Mouse (Mus musculus) liver, embryonic 14.5 days (tissue): ENCODE results near the gene Kcnj14. TPM values are rescaled to one million over a fixed set of nuclear protein-coding genes. Genes with fewer than 3 reads are reported as not detected.

Experiments used
- ATAC-seq: fragments of 200-750 bp; cut with Nextera tagmentation; 2 replicates; pipeline ENCODE4 v1.8.0; 2017; ENCODE audit warnings: moderate number of reproducible peaks, mild to moderate bottlenecking, moderate library complexity; ENCODE audit not compliant: insufficient read depth
- DNase-seq, 3 experiments: peaks; one replicate each; pipeline ENCODE4 v3.0.0-alpha.2; 2012 to 2013; ENCODE audit warnings: low read depth in 3 of 3, low spot score in 3 of 3
- H3K27ac ChIP-seq: fragments of 300-500 bp; sonication (generic); 2 replicates; pipeline ENCODE4 v1.5.1; 2014; ENCODE audit warnings: moderate library complexity, mild to moderate bottlenecking, control low read depth, inconsistent platforms
- H3K27me3 ChIP-seq: fragments of 300-500 bp; sonication (generic); 2 replicates; pipeline ENCODE4 v1.6.1; 2014; ENCODE audit warnings: mild to moderate bottlenecking, low read length, moderate library complexity; ENCODE audit not compliant: control insufficient read depth, insufficient read depth
- H3K36me3 ChIP-seq: fragments of 300-500 bp; sonication (generic); replicated peaks from 2 replicates; pipeline ENCODE4 v1.6.1; 2014; ENCODE audit warnings: low read depth; ENCODE audit not compliant: control insufficient read depth, insufficient read depth
- H3K4me1 ChIP-seq, 2 experiments: fragments of 200-500 bp in 1 of 2; fragments of 300-500 bp in 1 of 2; sonication (generic) in 1 of 2; replicated peaks; 2 replicates each; pipeline ENCODE4 v1.6.1; 2012 to 2014; ENCODE audit warnings: antibody characterized with exemption in 1 of 2, inconsistent platforms in 1 of 2, low read length in 1 of 2; ENCODE audit not compliant: control insufficient read depth in 2 of 2, insufficient read depth in 2 of 2
- H3K4me2 ChIP-seq: fragments of 300-500 bp; sonication (generic); 2 replicates; pipeline ENCODE4 v1.6.1; 2014; ENCODE audit warnings: low read depth, mild to moderate bottlenecking, control low read depth, moderate library complexity
- H3K4me3 ChIP-seq, 2 experiments: fragments of 200-500 bp in 1 of 2; fragments of 300-500 bp in 1 of 2; sonication (generic) in 1 of 2; 2 replicates each; pipeline ENCODE4 v1.5.1; 2012 to 2014; ENCODE audit warnings: low read depth in 2 of 2, low read length in 2 of 2, mild to moderate bottlenecking in 2 of 2, control low read depth in 1 of 2, inconsistent platforms in 1 of 2, moderate library complexity in 1 of 2; ENCODE audit not compliant: insufficient read depth in 1 of 2
- H3K9ac ChIP-seq: fragments of 300-500 bp; sonication (generic); replicated peaks from 2 replicates; pipeline ENCODE4 v1.6.1; 2014; ENCODE audit warnings: mild to moderate bottlenecking, control low read depth, moderate library complexity
- H3K9me3 ChIP-seq: fragments of 300-500 bp; sonication (generic); 2 replicates; pipeline ENCODE4 v1.6.1; 2016; ENCODE audit warnings: low read length, mixed read lengths; ENCODE audit not compliant: control insufficient read depth
- CTCF ChIP-seq: IDR thresholded peaks from 2 replicates; pipeline ENCODE4 v1.5.1; 2016; ENCODE audit warnings: antibody characterized with exemption, low read depth, control low read depth
- EP300 ChIP-seq: IDR thresholded peaks from 2 replicates; pipeline ENCODE4 v1.6.1; 2016; ENCODE audit warnings: antibody characterized with exemption, low read depth
- WGBS: fragments of 180-500 bp; shearing (Covaris S2); extraction: QIAGEN DNeasy Blood & Tissue Kit; methylation state at CpG from one replicate; pipeline ENCODE4 v1.1.7; 2014; ENCODE audit not compliant: insufficient replicate concordance; 5-methylcytosine and 5-hydroxymethylcytosine counted together
- polyA plus RNA-seq, 2 experiments: library from polyadenylated mRNA; depleted of rRNA in 1 of 2; stranded (reverse) in 1 of 2; unstranded in 1 of 2; fragments of >200 nt; fragmentation: Nextera tagmentation in 1 of 2; extraction: Ambion mirVana in 1 of 2; gene quantifications; 2 replicates each; pipeline versions ENCODE4 v1.2.1 to v1.2.3; 2012 to 2014

Kcnj14 gene
- polyA plus RNA-seq, 2 experiments, result 0.06 TPM

DNA sequence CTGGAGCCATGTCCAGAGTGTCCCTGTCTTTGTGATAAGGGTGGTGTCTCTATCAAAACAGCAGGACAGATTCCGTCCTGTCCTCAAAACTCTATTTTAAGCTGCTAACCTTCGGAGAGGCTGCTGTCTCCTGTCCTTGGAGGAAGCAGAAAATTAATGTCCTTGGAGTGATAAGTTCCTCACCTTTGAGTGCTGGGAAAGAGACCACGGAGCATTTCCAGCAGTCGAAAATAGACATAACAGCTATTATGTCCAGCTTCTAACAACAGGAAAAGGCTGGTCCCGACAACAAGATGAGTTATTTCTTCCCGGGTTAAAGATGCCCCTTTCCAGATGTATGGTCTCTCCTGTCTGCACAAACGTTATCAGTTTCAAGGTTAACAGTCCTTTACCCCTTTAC, 49.3 kb downstream of the Kcnj14 start:
- H3K9me3 ChIP-seq, result no peaks in the 10 kb centered on the region
- no peak overlapping the region for H3K27ac ChIP-seq
- no peak overlapping the region for H3K9ac ChIP-seq
- TF ChIP-seq CTCF (no peak), EP300 (no peak)
- H3K4me1 ChIP-seq, result no peaks in the 10 kb centered on the region
- no peak for DNase-seq
- 48% methylated on average over 7 of the region's 7 CpGs for WGBS
- no peak overlapping the region for H3K4me3 ChIP-seq
- no peaks in the 10 kb centered on the region; the same call in none of the 2 replicates for H3K27me3 ChIP-seq
- ATAC-seq, result no peak
- H3K4me2 ChIP-seq, result no peak overlapping the region
- H3K36me3 ChIP-seq, result no peaks in the 10 kb centered on the region

DNA sequence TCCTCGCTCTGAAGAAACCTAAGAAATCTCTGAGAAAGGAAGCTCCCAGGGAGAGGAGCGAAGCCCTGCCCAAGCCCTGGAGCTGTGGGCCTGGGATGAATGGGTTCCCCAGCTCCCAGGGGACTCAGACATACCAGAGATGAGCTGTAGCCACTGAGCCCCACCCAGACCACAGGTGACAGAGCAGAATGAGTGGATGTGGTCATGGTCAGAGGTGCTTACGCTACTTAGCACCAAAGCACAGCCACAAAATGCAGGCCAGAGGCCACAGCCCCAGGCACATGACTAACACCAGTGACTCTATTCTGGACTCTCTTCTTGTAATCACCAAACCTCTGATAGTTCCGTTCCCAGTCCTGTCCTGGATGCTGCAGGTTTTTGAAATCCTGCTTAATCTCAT, 53.5 kb downstream of the Kcnj14 start:
- ATAC-seq, result no peak
- 49% methylated on average over 4 of the region's 4 CpGs for WGBS
- no peak overlapping the region for H3K27ac ChIP-seq
- H3K27me3 ChIP-seq, result no peaks in the 10 kb centered on the region; the same call in 1 of the 2 replicates
- H3K36me3 ChIP-seq, result no peaks in the 10 kb centered on the region
- H3K4me1 ChIP-seq, result no peaks in the 10 kb centered on the region
- H3K9ac ChIP-seq, result no peak overlapping the region
- no peaks in the 10 kb centered on the region for H3K9me3 ChIP-seq
- TF ChIP-seq EP300 (no peak), CTCF (no peak)
- H3K4me2 ChIP-seq, result no peak overlapping the region
- DNase-seq, result no peak
- no peak overlapping the region for H3K4me3 ChIP-seq

DNA sequence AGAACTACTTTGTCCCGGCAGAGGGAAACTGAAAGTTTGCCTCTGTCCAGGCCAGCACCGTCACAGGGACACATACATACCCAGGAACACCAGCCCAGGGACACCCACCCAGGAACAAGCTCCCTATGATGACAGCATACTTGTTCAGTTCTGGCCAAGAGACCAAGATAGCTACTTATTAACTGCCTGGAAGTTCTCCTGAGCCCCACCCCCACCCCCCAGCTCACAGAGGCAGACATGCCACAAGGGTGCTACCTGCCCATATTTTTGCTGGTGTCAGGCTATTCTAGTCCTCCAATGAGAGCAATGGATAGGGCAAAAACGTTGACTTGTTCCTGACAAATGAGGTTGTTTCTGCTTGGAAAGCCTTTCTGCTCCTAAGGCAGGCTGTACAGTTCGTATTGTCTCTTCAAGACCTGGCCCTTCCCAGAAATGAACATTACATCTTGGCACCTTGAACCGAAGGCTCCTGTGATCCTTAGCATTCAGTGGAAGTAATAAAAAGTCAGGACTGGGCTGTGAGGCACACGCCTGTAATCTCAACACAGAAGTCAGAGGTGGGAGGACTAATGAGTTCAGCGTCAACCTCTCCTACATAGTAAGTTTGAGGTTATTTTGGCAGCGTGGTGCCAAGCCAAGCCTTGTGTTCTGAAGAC, 54.0 kb downstream of the Kcnj14 start:
- ATAC-seq (no peak), DNase-seq (no peak)
- 48% methylated on average over 8 of the region's 8 CpGs for WGBS
- Histone ChIP-seq H3K9me3 (no peaks in the 10 kb centered on the region), H3K4me3 (no peak overlapping the region), H3K4me1 (no peaks in the 10 kb centered on the region), H3K9ac (no peak overlapping the region), H3K36me3 (no peaks in the 10 kb centered on the region), H3K27ac (no peak overlapping the region), H3K27me3 (no peaks in the 10 kb centered on the region; the same call in 1 of the 2 replicates), H3K4me2 (no peak overlapping the region)
- TF ChIP-seq EP300 (no peak), CTCF (no peak)

DNA sequence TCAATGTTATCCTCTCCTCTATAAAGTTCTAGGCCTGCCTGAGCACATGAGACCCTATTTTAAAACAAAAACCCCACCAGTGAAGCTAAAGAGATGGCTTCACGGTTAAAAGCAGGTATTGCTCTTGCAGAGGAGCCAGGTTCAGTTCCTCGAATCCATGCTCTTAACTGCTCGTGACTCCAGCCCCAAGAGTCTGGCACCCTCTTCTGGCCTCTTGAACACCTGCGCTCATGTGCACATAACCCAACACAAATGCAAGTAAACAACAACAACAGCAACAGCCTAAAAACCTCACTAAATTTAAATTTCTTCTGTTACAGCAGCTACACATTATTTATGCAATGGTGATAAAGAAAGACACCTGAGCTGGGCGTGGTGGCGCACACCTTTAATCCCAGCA, 57.1 kb downstream of the Kcnj14 start:
- Histone ChIP-seq H3K4me3 (no peak overlapping the region), H3K36me3 (no peaks in the 10 kb centered on the region), H3K4me2 (no peak overlapping the region), H3K4me1 (no peaks in the 10 kb centered on the region), H3K9ac (no peak overlapping the region), H3K27ac (no peak overlapping the region), H3K9me3 (no peaks in the 10 kb centered on the region), H3K27me3 (no peaks in the 10 kb centered on the region)
- ATAC-seq (no peak), DNase-seq (no peak)
- TF ChIP-seq EP300 (no peak), CTCF (peak; percentile 22; the same call in 1 of the 2 replicates)
- 69% methylated on average over 6 of the region's 6 CpGs for WGBS

DNA sequence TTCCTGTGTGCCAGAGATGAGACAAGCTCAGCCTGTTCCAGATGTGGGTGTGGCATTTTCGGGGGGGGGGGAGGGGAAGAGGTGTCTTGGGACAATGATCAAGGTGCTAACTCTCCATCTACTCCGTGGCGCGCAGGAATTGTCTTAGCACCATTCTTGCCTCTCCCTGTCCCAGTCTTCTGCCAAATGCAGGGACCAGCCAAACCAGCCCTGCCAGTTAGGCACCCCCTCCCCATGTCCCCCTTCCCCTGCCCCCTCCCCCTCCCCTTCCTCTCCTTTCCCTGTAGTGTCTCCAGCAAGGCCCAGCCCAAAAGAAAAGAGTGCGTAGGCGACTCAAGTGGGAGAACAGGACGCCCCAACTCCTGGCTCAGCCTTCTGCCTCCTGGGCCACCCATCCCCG, 57.8 kb downstream of the Kcnj14 start:
- Histone ChIP-seq H3K36me3 (no peaks in the 10 kb centered on the region), H3K27me3 (no peaks in the 10 kb centered on the region), H3K4me3 (no peak overlapping the region), H3K4me1 (no peaks in the 10 kb centered on the region), H3K9ac (no peak overlapping the region), H3K4me2 (no peak overlapping the region), H3K27ac (no peak overlapping the region), H3K9me3 (no peaks in the 10 kb centered on the region)
- DNase-seq (no peak), ATAC-seq (no peak)
- TF ChIP-seq CTCF, result no peak
- no peak for TF ChIP-seq EP300
- WGBS, result 37% methylated on average over 8 of the region's 8 CpGs

Other genes with a start within 250 kb of the Kcnj14 start
- not detected in 2 replicates for gene Fgf21, start 209.3 kb downstream of the Kcnj14 start, polyA plus RNA-seq (2012; rRNA removed)
- gene Fgf21, start 209.3 kb downstream of the Kcnj14 start, polyA plus RNA-seq (2014; fragmentation: Nextera tagmentation; extraction: Ambion mirVana), result not detected in 2 replicates
- gene Fut1, start 207.5 kb downstream of the Kcnj14 start, polyA plus RNA-seq (2012; rRNA removed), result not detected in 2 replicates
- gene Fut1, start 207.5 kb downstream of the Kcnj14 start, polyA plus RNA-seq (2014; fragmentation: Nextera tagmentation; extraction: Ambion mirVana), result not detected in 2 replicates
- gene Izumo1, start 203.0 kb downstream of the Kcnj14 start, polyA plus RNA-seq (2012; rRNA removed), result 0.10 and 0.15 TPM in 2 replicates
- 0.09 TPM in 1 of 2 replicates, not detected in the other for gene Izumo1, start 203.0 kb downstream of the Kcnj14 start, polyA plus RNA-seq (2014; fragmentation: Nextera tagmentation; extraction: Ambion mirVana)
- gene Rasip1, start 197.3 kb downstream of the Kcnj14 start, polyA plus RNA-seq (2012; rRNA removed), result 2.2 and 2.6 TPM in 2 replicates
- 1.3 and 2.6 TPM in 2 replicates for gene Rasip1, start 197.3 kb downstream of the Kcnj14 start, polyA plus RNA-seq (2014; fragmentation: Nextera tagmentation; extraction: Ambion mirVana)
- 0.25 and 0.56 TPM in 2 replicates for gene Mamstr, start 184.8 kb downstream of the Kcnj14 start, polyA plus RNA-seq (2012; rRNA removed)
- 0.18 TPM in 1 of 2 replicates, not detected in the other for gene Mamstr, start 184.8 kb downstream of the Kcnj14 start, polyA plus RNA-seq (2014; fragmentation: Nextera tagmentation; extraction: Ambion mirVana)
- gene Fut2, start 158.4 kb downstream of the Kcnj14 start, polyA plus RNA-seq (2012; rRNA removed), result 0.17 TPM in 1 of 2 replicates, not detected in the other
- not detected in 2 replicates for gene Fut2, start 158.4 kb downstream of the Kcnj14 start, polyA plus RNA-seq (2014; fragmentation: Nextera tagmentation; extraction: Ambion mirVana)
- 0.04 TPM in 1 of 2 replicates, not detected in the other for gene Ntn5, start 140.8 kb downstream of the Kcnj14 start, polyA plus RNA-seq (2012; rRNA removed)
- not detected in 2 replicates for gene Ntn5, start 140.8 kb downstream of the Kcnj14 start, polyA plus RNA-seq (2014; fragmentation: Nextera tagmentation; extraction: Ambion mirVana)
- 0.02 and 0.03 TPM in 2 replicates for gene Sec1, start 130.4 kb downstream of the Kcnj14 start, polyA plus RNA-seq (2012; rRNA removed)
- not detected in 2 replicates for gene Sec1, start 130.4 kb downstream of the Kcnj14 start, polyA plus RNA-seq (2014; fragmentation: Nextera tagmentation; extraction: Ambion mirVana)
- gene Car11, start 124.9 kb downstream of the Kcnj14 start, polyA plus RNA-seq (2012; rRNA removed), result 0.23 and 0.58 TPM in 2 replicates
- 0.42 and 0.44 TPM in 2 replicates for gene Car11, start 124.9 kb downstream of the Kcnj14 start, polyA plus RNA-seq (2014; fragmentation: Nextera tagmentation; extraction: Ambion mirVana)
- gene Dbp, start 119.7 kb downstream of the Kcnj14 start, polyA plus RNA-seq (2012; rRNA removed), result 0.69 and 0.80 TPM in 2 replicates
- 0.51 and 0.54 TPM in 2 replicates for gene Dbp, start 119.7 kb downstream of the Kcnj14 start, polyA plus RNA-seq (2014; fragmentation: Nextera tagmentation; extraction: Ambion mirVana)
- gene Rpl18, start 109.3 kb downstream of the Kcnj14 start, polyA plus RNA-seq (2012; rRNA removed), result 499 and 605 TPM in 2 replicates
- gene Rpl18, start 109.3 kb downstream of the Kcnj14 start, polyA plus RNA-seq (2014; fragmentation: Nextera tagmentation; extraction: Ambion mirVana), result 832 and 846 TPM in 2 replicates
- 7.6 and 9.1 TPM in 2 replicates for gene Sphk2, start 106.8 kb downstream of the Kcnj14 start, polyA plus RNA-seq (2012; rRNA removed)
- 5.8 and 9.0 TPM in 2 replicates for gene Sphk2, start 106.8 kb downstream of the Kcnj14 start, polyA plus RNA-seq (2014; fragmentation: Nextera tagmentation; extraction: Ambion mirVana)
- 0.31 and 0.32 TPM in 2 replicates for gene Fam83e, start 103.6 kb downstream of the Kcnj14 start, polyA plus RNA-seq (2012; rRNA removed)
- 0.14 and 0.32 TPM in 2 replicates for gene Fam83e, start 103.6 kb downstream of the Kcnj14 start, polyA plus RNA-seq (2014; fragmentation: Nextera tagmentation; extraction: Ambion mirVana)
- not detected in 2 replicates for gene Spaca4, start 99.0 kb downstream of the Kcnj14 start, polyA plus RNA-seq (2012; rRNA removed)
- gene Spaca4, start 99.0 kb downstream of the Kcnj14 start, polyA plus RNA-seq (2014; fragmentation: Nextera tagmentation; extraction: Ambion mirVana), result not detected in 2 replicates
- 0.18 and 0.48 TPM in 2 replicates for gene Lmtk3, start 41.0 kb downstream of the Kcnj14 start, polyA plus RNA-seq (2012; rRNA removed)
- gene Lmtk3, start 41.0 kb downstream of the Kcnj14 start, polyA plus RNA-seq (2014; fragmentation: Nextera tagmentation; extraction: Ambion mirVana), result not detected in 2 replicates
- gene Sult2b1, start 40.1 kb downstream of the Kcnj14 start, polyA plus RNA-seq (2012; rRNA removed), result 0.06 and 0.35 TPM in 2 replicates
- 0.15 and 0.43 TPM in 2 replicates for gene Sult2b1, start 40.1 kb downstream of the Kcnj14 start, polyA plus RNA-seq (2014; fragmentation: Nextera tagmentation; extraction: Ambion mirVana)
- 14.5 and 19.4 TPM in 2 replicates for gene Cyth2, start 10.2 kb downstream of the Kcnj14 start, polyA plus RNA-seq (2012; rRNA removed)
- gene Cyth2, start 10.2 kb downstream of the Kcnj14 start, polyA plus RNA-seq (2014; fragmentation: Nextera tagmentation; extraction: Ambion mirVana), result 23.0 and 26.5 TPM in 2 replicates
- 11.2 and 12.8 TPM in 2 replicates for gene Grwd1, start 6.2 kb upstream of the Kcnj14 start, polyA plus RNA-seq (2012; rRNA removed)
- gene Grwd1, start 6.2 kb upstream of the Kcnj14 start, polyA plus RNA-seq (2014; fragmentation: Nextera tagmentation; extraction: Ambion mirVana), result 23.0 and 23.7 TPM in 2 replicates
- gene Kdelr1, start 48.0 kb upstream of the Kcnj14 start, polyA plus RNA-seq (2012; rRNA removed), result 53.9 and 74.6 TPM in 2 replicates
- 33.9 and 34.8 TPM in 2 replicates for gene Kdelr1, start 48.0 kb upstream of the Kcnj14 start, polyA plus RNA-seq (2014; fragmentation: Nextera tagmentation; extraction: Ambion mirVana)
- gene Grin2d, start 53.6 kb upstream of the Kcnj14 start, polyA plus RNA-seq (2012; rRNA removed), result 0.11 and 0.13 TPM in 2 replicates
- 0.01 TPM in 1 of 2 replicates, not detected in the other for gene Grin2d, start 53.6 kb upstream of the Kcnj14 start, polyA plus RNA-seq (2014; fragmentation: Nextera tagmentation; extraction: Ambion mirVana)
- gene Syngr4, start 71.9 kb upstream of the Kcnj14 start, polyA plus RNA-seq (2012; rRNA removed), result 0.86 and 1.2 TPM in 2 replicates
- gene Syngr4, start 71.9 kb upstream of the Kcnj14 start, polyA plus RNA-seq (2014; fragmentation: Nextera tagmentation; extraction: Ambion mirVana), result 1.2 and 1.3 TPM in 2 replicates
- 8.6 and 10.2 TPM in 2 replicates for gene Tmem143, start 72.2 kb upstream of the Kcnj14 start, polyA plus RNA-seq (2012; rRNA removed)
- 2.4 and 2.7 TPM in 2 replicates for gene Tmem143, start 72.2 kb upstream of the Kcnj14 start, polyA plus RNA-seq (2014; fragmentation: Nextera tagmentation; extraction: Ambion mirVana)
- 29.0 and 39.6 TPM in 2 replicates for gene Emp3, start 96.6 kb upstream of the Kcnj14 start, polyA plus RNA-seq (2012; rRNA removed)
- 54.9 and 61.8 TPM in 2 replicates for gene Emp3, start 96.6 kb upstream of the Kcnj14 start, polyA plus RNA-seq (2014; fragmentation: Nextera tagmentation; extraction: Ambion mirVana)
- gene Ccdc114, start 99.3 kb upstream of the Kcnj14 start, polyA plus RNA-seq (2012; rRNA removed), result 0.96 and 1.0 TPM in 2 replicates
- 0.82 and 1.2 TPM in 2 replicates for gene Ccdc114, start 99.3 kb upstream of the Kcnj14 start, polyA plus RNA-seq (2014; fragmentation: Nextera tagmentation; extraction: Ambion mirVana)
- gene Abcc6, start 205.5 kb upstream of the Kcnj14 start, polyA plus RNA-seq (2012; rRNA removed), result 12.0 and 12.4 TPM in 2 replicates
- 4.1 and 7.8 TPM in 2 replicates for gene Abcc6, start 205.5 kb upstream of the Kcnj14 start, polyA plus RNA-seq (2014; fragmentation: Nextera tagmentation; extraction: Ambion mirVana)
- gene Nomo1, start 208.9 kb upstream of the Kcnj14 start, polyA plus RNA-seq (2012; rRNA removed), result 13.6 and 17.0 TPM in 2 replicates
- 12.9 and 14.9 TPM in 2 replicates for gene Nomo1, start 208.9 kb upstream of the Kcnj14 start, polyA plus RNA-seq (2014; fragmentation: Nextera tagmentation; extraction: Ambion mirVana)